ENCODE assay signal across 9 mouse cellular contexts in genomic region chr5:129584583-129585541, GRCm38 (mm10). TPM values are rescaled to one million over a fixed set of nuclear protein-coding genes. Genes with fewer than 3 reads are reported as not detected.
A peak's percentile ranks its signal among the peaks of the same experiment; 100 is the strongest.
DNase-seq lines count a peak whose midpoint lies in the region; ATAC-seq and TF ChIP-seq lines count a peak whose summit lies in the region.
"Had no signal": no experiment of that assay in that cellular context is flagged by ENCODE, and none has a peak within 500 bp of the region (broad histone marks: within the 10 kb centered on the region; RNA-seq: fewer than 3 reads in every experiment).

No protein-coding gene starts in this region.

- H3K36me3 ChIP-seq in embryonic facial prominence, embryonic 14.5 days (ENCODE audit: control insufficient read depth, insufficient read depth, low read length), result no peaks in the 10 kb centered on the region
- H3K36me3 ChIP-seq in hindbrain, embryonic 14.5 days (replicated peaks; ENCODE audit: control insufficient read depth, insufficient read depth), result no peaks in the 10 kb centered on the region
- no peaks in the 10 kb centered on the region for H3K36me3 ChIP-seq in liver, postnatal 0 days (replicated peaks; ENCODE audit: insufficient read depth, low read length)

- no peak overlapping the region for H3K27ac ChIP-seq in embryonic facial prominence, embryonic 14.5 days (replicated peaks; ENCODE audit: low read depth, low read length)
- H3K27ac ChIP-seq in hindbrain, embryonic 14.5 days, result peak overlapping the region; percentile 67
- no peak overlapping the region for H3K27ac ChIP-seq in liver, postnatal 0 days (ENCODE audit: low read depth)
- H3K27ac ChIP-seq: macrophage had no signal

- peak overlapping the region; percentile 100 for H3K4me2 ChIP-seq in embryonic facial prominence, embryonic 14.5 days (ENCODE audit: low read depth, low read length)
- peak overlapping the region; percentile 100 for H3K4me2 ChIP-seq in hindbrain, embryonic 14.5 days (replicated peaks)
- peak overlapping the region; percentile 98 for H3K4me2 ChIP-seq in liver, postnatal 0 days (ENCODE audit: low read depth, low read length)

- peaks cover 7% of the 10 kb centered on the region; the same call in 1 of the 2 replicates for H3K4me1 ChIP-seq in embryonic facial prominence, embryonic 14.5 days (ENCODE audit: control insufficient read depth, insufficient read depth, low read length)
- H3K4me1 ChIP-seq in hindbrain, embryonic 14.5 days (replicated peaks; ENCODE audit: control insufficient read depth, insufficient read depth, low read length), result peaks cover 20% of the 10 kb centered on the region
- H3K4me1 ChIP-seq in liver, postnatal 0 days (ENCODE audit: insufficient read depth), result peaks cover 28% of the 10 kb centered on the region

- H3K4me3 ChIP-seq in embryonic facial prominence, embryonic 14.5 days (ENCODE audit: low read depth, low read length), result peak overlapping the region; percentile 68
- peak overlapping the region; percentile 91 for H3K4me3 ChIP-seq in hindbrain, embryonic 14.5 days (replicated peaks; ENCODE audit: low read length)
- peak overlapping the region; percentile 70 for H3K4me3 ChIP-seq in liver, postnatal 0 days (ENCODE audit: low read depth, low read length)

- H3K9me3 ChIP-seq in embryonic facial prominence, embryonic 14.5 days (ENCODE audit: control insufficient read depth, low read length), result no peaks in the 10 kb centered on the region
- H3K9me3 ChIP-seq in hindbrain, embryonic 14.5 days (ENCODE audit: control insufficient read depth, low read length), result no peaks in the 10 kb centered on the region
- no peaks in the 10 kb centered on the region for H3K9me3 ChIP-seq in liver, postnatal 0 days (ENCODE audit: low read length)

- 0 out of 2 replicates have a peak, but pooled peaks have one; percentile 12 for ATAC-seq in embryonic facial prominence, embryonic 14.5 days (ENCODE audit: low read depth)
- ATAC-seq in hindbrain, embryonic 14.5 days (ENCODE audit: low FRiP score), result peak; percentile 14; the same call in 1 of the 2 replicates
- ATAC-seq in liver, postnatal 0 days, result no peak
- ATAC-seq in erythroid progenitor cell, adult 5-6 weeks (replicated peaks; ENCODE audit: low FRiP score, poor library complexity, severe bottlenecking), result no peak

- peak; percentile 45 to 64 for DNase-seq in layer of hippocampus, postnatal 10 days (ENCODE audit: low spot score in 2 of 2)
- DNase-seq in layer of hippocampus, adult 9-10 months (ENCODE audit: low spot score), result no peak
- DNase-seq in adrenal gland, postnatal 14 days, result peak; percentile 36
- peak; percentile 33 for DNase-seq in embryonic facial prominence, embryonic 14.5 days (ENCODE audit: low spot score)
- peak; percentile 43 for DNase-seq in hindbrain, embryonic 14.5 days (ENCODE audit: low spot score)
- peak; percentile 45 for DNase-seq in liver, postnatal 0 days
- peak; percentile 62 for DNase-seq in retina, postnatal 1 day

- WGBS in embryonic facial prominence, embryonic 14.5 days, result under 1% methylated on average over 55 of the region's 76 CpGs
- WGBS in hindbrain, embryonic 14.5 days, result under 1% methylated on average over 76 of the region's 76 CpGs
- under 1% methylated on average over 76 of the region's 76 CpGs for WGBS in liver, postnatal 0 days (ENCODE audit: insufficient replicate concordance)

- peak overlapping the region; percentile 71 for H3K9ac ChIP-seq in embryonic facial prominence, embryonic 14.5 days (ENCODE audit: low read depth, low read length)
- peak overlapping the region; percentile 93 for H3K9ac ChIP-seq in hindbrain, embryonic 14.5 days
- H3K9ac ChIP-seq in liver, postnatal 0 days (replicated peaks), result no peak overlapping the region

- TF ChIP-seq CTCF in liver, postnatal 0 days (IDR thresholded peaks at IDR 0.05; ENCODE audit: low read depth), result no peak

- TF ChIP-seq EP300 in liver, postnatal 0 days (IDR thresholded peaks at IDR 0.05; ENCODE audit: low read depth), result no peak

- peaks cover 37% of the 10 kb centered on the region for H3K27me3 ChIP-seq in embryonic facial prominence, embryonic 14.5 days (replicated peaks; ENCODE audit: control insufficient read depth, insufficient read depth, low read length)
- peaks cover 22% of the 10 kb centered on the region for H3K27me3 ChIP-seq in hindbrain, embryonic 14.5 days (ENCODE audit: control insufficient read depth, insufficient read depth, low read length)
- peaks cover 59% of the 10 kb centered on the region for H3K27me3 ChIP-seq in liver, postnatal 0 days (ENCODE audit: insufficient read depth, low read length)

RNA-seq across cellular contexts. Expression of gene Mmp17, which starts 0.9 kb away (rescaled TPM):
- total RNA-seq in layer of hippocampus, postnatal 10 days (2021), result 10 to 100 TPM; 53.0 to 56.7 TPM
- total RNA-seq in adrenal gland, postnatal 14 days (2021), result 1.2 and 1.7 TPM in 2 replicates
- 2.1 and 2.6 TPM in 2 replicates for polyA plus RNA-seq in embryonic facial prominence, embryonic 14.5 days (2014; fragmentation: Nextera tagmentation; extraction: Ambion mirVana)
- polyA plus RNA-seq in hindbrain, embryonic 14.5 days (2014; fragmentation: Nextera tagmentation; extraction: Ambion mirVana), result 7.3 and 11.8 TPM in 2 replicates
- 0.07 and 0.11 TPM in 2 replicates for polyA plus RNA-seq in liver, postnatal 0 days (2015; fragmentation: Nextera tagmentation; extraction: Ambion mirVana)
- total RNA-seq in erythroid progenitor cell, adult 5-6 weeks (2015; ENCODE audit: low replicate concordance), result not detected in 2 replicates
- not detected in 2 replicates for total RNA-seq in erythroid progenitor cell, adult 5-6 weeks (2017; ENCODE audit: low replicate concordance)
- polyA plus RNA-seq: macrophage had no signal

Comparison
In these comparisons a context has a peak if more than half of its experiments do, and no peak if none do; other contexts are left out.
1. ATAC-seq: peak in embryonic facial prominence, embryonic 14.5 days (single experiment) and hindbrain, embryonic 14.5 days (single experiment); none in liver, postnatal 0 days (single experiment) and erythroid progenitor cell, adult 5-6 weeks (single experiment).
2. RNA of gene Mmp17, which starts 0.9 kb away (total RNA-seq): 53.0 to 56.7 TPM in layer of hippocampus, postnatal 10 days; 1.2 to 1.7 TPM in adrenal gland, postnatal 14 days and not detected in erythroid progenitor cell, adult 5-6 weeks; every median in the first group is over 10 times any median in the second.
3. Peak in every context shown above with its lines, with median percentiles within 50 percentile points of each other: H3K4me2 ChIP-seq and H3K4me3 ChIP-seq.